Mouse (Mus musculus): Measurements from ENCODE around the gene Eml1. TPM values are rescaled to one million over a fixed set of nuclear protein-coding genes. Genes with fewer than 3 reads are reported as not detected.
A peak's percentile ranks its signal among the peaks of the same experiment; 100 is the strongest.

Eml1 gene
- polyA plus RNA-seq, 1 experiment, result 70.6 TPM

GRCm38 (mm10) chr12:108349026-108349425 is 21.7 kb upstream of the Eml1 start:
- no peak for DNase-seq
- 62% methylated on average over 5 of the region's 5 CpGs for WGBS
- TF ChIP-seq POLR2A (IDR thresholded peaks at IDR 0.05; ENCODE audit: borderline replicate concordance, extremely low read depth, low read depth, low read length), result no peak
- no peak overlapping the region for H3K4me3 ChIP-seq (replicated peaks; ENCODE audit: extremely low read depth, low read depth, low read length)
- H3K4me1 ChIP-seq (ENCODE audit: control insufficient read depth, insufficient read depth, low read length), result no peaks in the 10 kb centered on the region

GRCm38 (mm10) chr12:108350931-108351330 is 19.8 kb upstream of the Eml1 start:
- H3K4me1 ChIP-seq (ENCODE audit: control insufficient read depth, insufficient read depth, low read length), result no peaks in the 10 kb centered on the region
- no peak overlapping the region for H3K4me3 ChIP-seq (replicated peaks; ENCODE audit: extremely low read depth, low read depth, low read length)
- TF ChIP-seq CTCF (IDR thresholded peaks at IDR 0.05; ENCODE audit: insufficient read depth, low read length), result no peak
- no peak for TF ChIP-seq POLR2A (IDR thresholded peaks at IDR 0.05; ENCODE audit: borderline replicate concordance, extremely low read depth, low read depth, low read length)
- DNase-seq, result no peak
- 86% methylated on average over 10 of the region's 10 CpGs for WGBS

GRCm38 (mm10) chr12:108352371-108353136 is 18.2 kb upstream of the Eml1 start:
- TF ChIP-seq POLR2A (IDR thresholded peaks at IDR 0.05; ENCODE audit: borderline replicate concordance, extremely low read depth, low read depth, low read length) (no peak), CTCF (IDR thresholded peaks at IDR 0.05; ENCODE audit: insufficient read depth, low read length) (no peak)
- WGBS, result 18% methylated on average over 35 of the region's 35 CpGs
- Histone ChIP-seq H3K4me1 (ENCODE audit: control insufficient read depth, insufficient read depth, low read length) (no peaks in the 10 kb centered on the region), H3K4me3 (replicated peaks; ENCODE audit: extremely low read depth, low read depth, low read length) (no peak overlapping the region)
- DNase-seq, result no peak

GRCm38 (mm10) chr12:108354284-108354683 is 16.5 kb upstream of the Eml1 start:
- WGBS, result 77% methylated on average over 2 of the region's 2 CpGs
- DNase-seq, result no peak
- TF ChIP-seq POLR2A (IDR thresholded peaks at IDR 0.05; ENCODE audit: borderline replicate concordance, extremely low read depth, low read depth, low read length), result no peak
- no peak for TF ChIP-seq CTCF (IDR thresholded peaks at IDR 0.05; ENCODE audit: insufficient read depth, low read length)
- Histone ChIP-seq H3K4me1 (ENCODE audit: control insufficient read depth, insufficient read depth, low read length) (no peaks in the 10 kb centered on the region), H3K4me3 (replicated peaks; ENCODE audit: extremely low read depth, low read depth, low read length) (no peak overlapping the region)

- DNase-seq, result no peak
- WGBS, result 68% methylated on average over 1 of the region's 1 CpGs
- no peaks in the 10 kb centered on the region for H3K4me1 ChIP-seq (ENCODE audit: control insufficient read depth, insufficient read depth, low read length)
- H3K4me3 ChIP-seq (replicated peaks; ENCODE audit: extremely low read depth, low read depth, low read length), result no peak overlapping the region
- TF ChIP-seq CTCF (IDR thresholded peaks at IDR 0.05; ENCODE audit: insufficient read depth, low read length) (no peak), POLR2A (IDR thresholded peaks at IDR 0.05; ENCODE audit: borderline replicate concordance, extremely low read depth, low read depth, low read length) (no peak)
Observed at GRCm38 (mm10) chr12:108355271-108355670, 15.5 kb upstream of the Eml1 start.

GRCm38 (mm10) chr12:108355986-108356385 is 14.8 kb upstream of the Eml1 start:
- DNase-seq, result no peak
- H3K4me3 ChIP-seq (replicated peaks; ENCODE audit: extremely low read depth, low read depth, low read length), result no peak overlapping the region
- no peak for TF ChIP-seq CTCF (IDR thresholded peaks at IDR 0.05; ENCODE audit: insufficient read depth, low read length)
- TF ChIP-seq POLR2A (IDR thresholded peaks at IDR 0.05; ENCODE audit: borderline replicate concordance, extremely low read depth, low read depth, low read length), result no peak
- no peaks in the 10 kb centered on the region for H3K4me1 ChIP-seq (ENCODE audit: control insufficient read depth, insufficient read depth, low read length)

- TF ChIP-seq CTCF (IDR thresholded peaks at IDR 0.05; ENCODE audit: insufficient read depth, low read length), result peak; percentile 91
- no peak for TF ChIP-seq POLR2A (IDR thresholded peaks at IDR 0.05; ENCODE audit: borderline replicate concordance, extremely low read depth, low read depth, low read length)
- H3K4me1 ChIP-seq (ENCODE audit: control insufficient read depth, insufficient read depth, low read length), result peaks cover 15% of the 10 kb centered on the region
- H3K4me3 ChIP-seq (replicated peaks; ENCODE audit: extremely low read depth, low read depth, low read length), result no peak overlapping the region
- 4% methylated on average over 5 of the region's 5 CpGs for WGBS
- peak; percentile 85 for DNase-seq
Observed at GRCm38 (mm10) chr12:108363796-108364195, 7.0 kb upstream of the Eml1 start.

GRCm38 (mm10) chr12:108365340-108365739 is 5.4 kb upstream of the Eml1 start:
- peak; percentile 41 for DNase-seq
- no peak overlapping the region for H3K4me3 ChIP-seq (replicated peaks; ENCODE audit: extremely low read depth, low read depth, low read length)
- H3K4me1 ChIP-seq (ENCODE audit: control insufficient read depth, insufficient read depth, low read length), result peaks cover 23% of the 10 kb centered on the region
- WGBS, result 12% methylated on average over 3 of the region's 3 CpGs
- TF ChIP-seq CTCF (IDR thresholded peaks at IDR 0.05; ENCODE audit: insufficient read depth, low read length), result 0 out of 2 replicates have a peak, but pooled peaks have one; percentile 14
- TF ChIP-seq POLR2A (IDR thresholded peaks at IDR 0.05; ENCODE audit: borderline replicate concordance, extremely low read depth, low read depth, low read length), result no peak

GRCm38 (mm10) chr12:108365868-108366267 is 4.9 kb upstream of the Eml1 start:
- Histone ChIP-seq H3K4me1 (ENCODE audit: control insufficient read depth, insufficient read depth, low read length) (peaks cover 23% of the 10 kb centered on the region), H3K4me3 (replicated peaks; ENCODE audit: extremely low read depth, low read depth, low read length) (no peak overlapping the region)
- TF ChIP-seq POLR2A (IDR thresholded peaks at IDR 0.05; ENCODE audit: borderline replicate concordance, extremely low read depth, low read depth, low read length) (no peak), CTCF (IDR thresholded peaks at IDR 0.05; ENCODE audit: insufficient read depth, low read length) (no peak)
- WGBS, result 33% methylated on average over 7 of the region's 7 CpGs
- DNase-seq, result no peak

- peaks cover 23% of the 10 kb centered on the region for H3K4me1 ChIP-seq (ENCODE audit: control insufficient read depth, insufficient read depth, low read length)
- 34% methylated on average over 2 of the region's 2 CpGs for WGBS
- H3K4me3 ChIP-seq (replicated peaks; ENCODE audit: extremely low read depth, low read depth, low read length), result no peak overlapping the region
- TF ChIP-seq POLR2A (IDR thresholded peaks at IDR 0.05; ENCODE audit: borderline replicate concordance, extremely low read depth, low read depth, low read length) (peak; percentile 48; the same call in 1 of the 2 replicates), CTCF (IDR thresholded peaks at IDR 0.05; ENCODE audit: insufficient read depth, low read length) (no peak)
- no peak for DNase-seq
Observed at GRCm38 (mm10) chr12:108367909-108368308, 2.8 kb upstream of the Eml1 start.

All from lung, adult 2 months (tissue).